Mouse (Mus musculus) neural tube, embryonic 11.5 days (tissue): Measurements from ENCODE around the gene Synm. TPM values are rescaled to one million over a fixed set of nuclear protein-coding genes. Genes with fewer than 3 reads are reported as not detected.
A peak's percentile ranks its signal among the peaks of the same experiment; 100 is the strongest.

ENCODE experiments used
- ATAC-seq: fragments of 200-750 bp; cut with Nextera tagmentation; 2 replicates; pipeline ENCODE4 v1.8.0; 2017; ENCODE audit warnings: moderate number of reproducible peaks, mild to moderate bottlenecking, moderate TSS enrichment, moderate library complexity; ENCODE audit not compliant: insufficient read depth, low FRiP score, low TSS enrichment
- DNase-seq: peaks from one replicate; pipeline ENCODE4 v3.0.0-alpha.2; 2015; ENCODE audit warnings: low spot score
- H3K27ac ChIP-seq: fragments of 300-500 bp; sonication (generic); 2 replicates; pipeline ENCODE4 v1.5.1; 2014; ENCODE audit warnings: low read depth, mild to moderate bottlenecking, low read length
- H3K27me3 ChIP-seq: fragments of 300-500 bp; sonication (generic); 2 replicates; pipeline ENCODE4 v1.6.1; 2014; ENCODE audit warnings: mild to moderate bottlenecking, low read length, mixed read lengths; ENCODE audit not compliant: control insufficient read depth, insufficient read depth
- H3K36me3 ChIP-seq: fragments of 300-500 bp; sonication (generic); 2 replicates; pipeline ENCODE4 v1.6.1; 2014; ENCODE audit warnings: mild to moderate bottlenecking, low read length, moderate library complexity, mixed read lengths; ENCODE audit not compliant: control insufficient read depth, insufficient read depth
- H3K4me1 ChIP-seq: fragments of 300-500 bp; sonication (generic); 2 replicates; pipeline ENCODE4 v1.6.1; 2014; ENCODE audit warnings: low read length, mixed read lengths; ENCODE audit not compliant: control insufficient read depth, insufficient read depth
- H3K4me2 ChIP-seq: fragments of 300-500 bp; sonication (generic); 2 replicates; pipeline ENCODE4 v1.6.1; 2014; ENCODE audit warnings: low read depth, mild to moderate bottlenecking, moderate library complexity
- H3K4me3 ChIP-seq: fragments of 300-500 bp; sonication (generic); 2 replicates; pipeline ENCODE4 v1.5.1; 2014; ENCODE audit warnings: low read depth, low read length
- H3K9ac ChIP-seq: fragments of 300-500 bp; sonication (generic); 2 replicates; pipeline ENCODE4 v1.6.1; 2014; ENCODE audit warnings: mild to moderate bottlenecking, low read length
- H3K9me3 ChIP-seq: fragments of 300-500 bp; sonication (generic); 2 replicates; pipeline ENCODE4 v1.6.1; 2016; ENCODE audit warnings: low read length; ENCODE audit not compliant: control insufficient read depth
- WGBS: fragments of 180-500 bp; shearing (Covaris S2); extraction: QIAGEN DNeasy Blood & Tissue Kit; methylation state at CpG from one replicate; pipeline ENCODE4 v1.1.7; 2014; 5-methylcytosine and 5-hydroxymethylcytosine counted together
- polyA plus RNA-seq: library from polyadenylated mRNA; unstranded; fragments of >200 nt; fragmentation: Nextera tagmentation; extraction: Ambion mirVana; gene quantifications from 2 replicates; pipeline ENCODE4 v1.2.1, GENCODE M21; 2014

Synm gene
- polyA plus RNA-seq = 3.8 and 5.8 TPM in 2 replicates

GRCm38 (mm10) chr7:67759629-67759995 lies at the start of gene Synm:
Gene Synm, minus strand, starts transcription at chr7:67759742.
- Histone ChIP-seq H3K9ac (peak within 1 kb of the TSS; percentile 54), H3K27me3 (peaks cover 7% of the 10 kb centered on the region), H3K4me2 (peak within 1 kb of the TSS; percentile 99), H3K36me3 (no peaks in the 10 kb centered on the region), H3K9me3 (no peaks in the 10 kb centered on the region), H3K4me1 (peaks cover 4% of the 10 kb centered on the region; the same call in 1 of the 2 replicates), H3K27ac (peak within 1 kb of the TSS; percentile 31; the same call in 1 of the 2 replicates), H3K4me3 (peak within 1 kb of the TSS; percentile 54)
- WGBS = under 1% methylated on average over 37 of the region's 37 CpGs
- DNase-seq (peak; percentile 94), ATAC-seq (peak; percentile 93)

DNA sequence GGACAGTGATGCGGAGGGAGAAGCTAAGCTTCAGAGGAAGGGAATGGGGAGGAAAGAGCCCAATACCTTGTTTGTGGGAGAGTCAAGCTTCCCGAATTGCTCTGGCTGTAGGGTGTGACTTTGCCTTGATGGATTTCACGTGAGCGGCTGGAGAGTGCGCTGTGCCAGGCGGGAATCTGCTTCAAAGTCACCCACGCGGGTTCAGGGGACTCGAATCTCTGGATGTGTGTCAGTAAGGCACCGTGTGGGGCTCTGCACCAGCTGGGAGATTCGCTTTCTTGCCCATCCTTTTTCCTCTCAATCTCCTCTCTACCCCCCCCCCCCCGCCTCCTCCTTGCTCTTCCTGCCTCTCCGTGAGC lies 44.3 kb upstream of the Synm start:
- WGBS = 13% methylated on average over 12 of the region's 13 CpGs
- ATAC-seq = peak; percentile 53
- Histone ChIP-seq H3K9me3 (no peaks in the 10 kb centered on the region), H3K27me3 (no peaks in the 10 kb centered on the region), H3K4me1 (no peaks in the 10 kb centered on the region), H3K9ac (0 out of 2 replicates have a peak overlapping the region, but pooled peaks have one; percentile 6), H3K27ac (no peak overlapping the region), H3K4me3 (peak overlapping the region; percentile 29; the same call in 1 of the 2 replicates), H3K36me3 (no peaks in the 10 kb centered on the region), H3K4me2 (peak overlapping the region; percentile 62)
- DNase-seq = no peak

- ATAC-seq = peak; percentile 74
- Histone ChIP-seq H3K4me1 (no peaks in the 10 kb centered on the region), H3K27me3 (no peaks in the 10 kb centered on the region), H3K36me3 (no peaks in the 10 kb centered on the region), H3K9ac (no peak overlapping the region), H3K9me3 (no peaks in the 10 kb centered on the region), H3K4me2 (peak overlapping the region; percentile 62), H3K27ac (no peak overlapping the region), H3K4me3 (peak overlapping the region; percentile 29; the same call in 1 of the 2 replicates)
- DNase-seq = peak; percentile 91
- 17% methylated on average over 28 of the region's 28 CpGs for WGBS
These were observed 43.7 kb upstream of the Synm start for GRCm38 (mm10) chr7:67803015-67803856.

GRCm38 (mm10) chr7:67801022-67801421 lies 41.5 kb upstream of the Synm start:
- Histone ChIP-seq H3K27me3 (no peaks in the 10 kb centered on the region), H3K9ac (no peak overlapping the region), H3K4me1 (no peaks in the 10 kb centered on the region), H3K36me3 (no peaks in the 10 kb centered on the region), H3K4me3 (no peak overlapping the region), H3K27ac (no peak overlapping the region), H3K4me2 (no peak overlapping the region), H3K9me3 (no peaks in the 10 kb centered on the region)
- no peak for DNase-seq
- no peak for ATAC-seq
- 83% methylated on average over 4 of the region's 4 CpGs for WGBS

GRCm38 (mm10) chr7:67800547-67800946 lies 41.0 kb upstream of the Synm start:
- Histone ChIP-seq H3K4me3 (no peak overlapping the region), H3K9ac (no peak overlapping the region), H3K27ac (no peak overlapping the region), H3K4me2 (no peak overlapping the region), H3K27me3 (no peaks in the 10 kb centered on the region), H3K9me3 (no peaks in the 10 kb centered on the region), H3K4me1 (no peaks in the 10 kb centered on the region), H3K36me3 (no peaks in the 10 kb centered on the region)
- ATAC-seq = no peak
- 89% methylated on average over 6 of the region's 6 CpGs for WGBS
- DNase-seq = no peak

DNA sequence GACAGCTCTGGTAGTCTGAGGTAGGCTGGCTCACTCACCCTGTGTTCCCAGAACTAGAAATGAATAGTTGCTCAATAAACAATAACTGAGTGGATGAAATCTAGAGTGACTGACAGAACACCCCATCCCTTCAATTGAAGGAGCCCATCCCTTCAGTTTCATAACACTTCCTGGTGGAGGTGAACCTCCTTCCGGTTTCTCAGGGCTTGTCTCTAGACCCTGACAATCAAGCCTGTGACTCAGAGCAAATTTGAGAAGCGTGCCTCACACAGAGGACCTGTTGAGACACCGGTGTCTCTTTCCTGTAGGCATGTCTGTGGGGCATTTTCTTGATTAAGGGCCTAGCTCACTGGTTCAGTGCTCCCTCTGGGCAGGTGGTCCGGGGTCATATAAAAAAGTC lies 38.9 kb upstream of the Synm start:
- no peaks in the 10 kb centered on the region for H3K9me3 ChIP-seq

GRCm38 (mm10) chr7:67797065-67797464 lies 37.5 kb upstream of the Synm start:
- Histone ChIP-seq H3K27ac (no peak overlapping the region), H3K4me2 (no peak overlapping the region), H3K9me3 (no peaks in the 10 kb centered on the region), H3K9ac (no peak overlapping the region), H3K4me3 (no peak overlapping the region), H3K36me3 (no peaks in the 10 kb centered on the region), H3K4me1 (no peaks in the 10 kb centered on the region), H3K27me3 (no peaks in the 10 kb centered on the region)
- ATAC-seq (no peak), DNase-seq (no peak)
- WGBS = 46% methylated on average over 8 of the region's 8 CpGs

More for the DNA sequence above, 38.9 kb upstream of the Synm start:
- Histone ChIP-seq H3K4me3 (no peak overlapping the region), H3K27me3 (no peaks in the 10 kb centered on the region), H3K4me2 (no peak overlapping the region), H3K27ac (no peak overlapping the region), H3K9ac (no peak overlapping the region), H3K4me1 (no peaks in the 10 kb centered on the region), H3K36me3 (no peaks in the 10 kb centered on the region)
- ATAC-seq (no peak), DNase-seq (no peak)
- WGBS = 90% methylated on average over 4 of the region's 4 CpGs

GRCm38 (mm10) chr7:67793449-67793848 lies 33.9 kb upstream of the Synm start:
- H3K27ac ChIP-seq = no peak overlapping the region
- no peak overlapping the region for H3K4me2 ChIP-seq
- H3K36me3 ChIP-seq = no peaks in the 10 kb centered on the region
- no peak for DNase-seq
- no peaks in the 10 kb centered on the region for H3K27me3 ChIP-seq
- no peak for ATAC-seq
- WGBS = 72% methylated on average over 7 of the region's 7 CpGs
- no peak overlapping the region for H3K4me3 ChIP-seq
- H3K9ac ChIP-seq = no peak overlapping the region
- no peaks in the 10 kb centered on the region for H3K4me1 ChIP-seq
- H3K9me3 ChIP-seq = no peaks in the 10 kb centered on the region

DNA sequence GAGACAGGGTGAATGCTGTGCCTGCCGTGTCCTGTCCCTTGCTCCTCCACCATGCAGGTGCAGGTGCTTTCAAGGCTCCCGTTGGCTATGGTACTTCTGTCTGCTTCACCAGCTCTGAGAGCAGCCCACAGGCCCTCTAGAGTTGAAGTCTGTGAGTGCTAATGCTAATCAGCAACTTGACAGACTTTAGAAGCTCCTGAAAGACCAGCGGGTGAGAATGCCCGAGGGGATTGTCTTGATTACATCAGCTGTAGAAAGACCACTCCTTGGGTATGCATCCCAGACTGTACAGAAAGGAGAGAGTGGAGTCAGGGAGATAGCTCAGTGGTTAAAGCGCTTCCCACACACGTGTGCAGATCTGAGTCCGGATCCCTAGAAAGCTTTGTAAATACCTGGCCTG lies 31.7 kb upstream of the Synm start:
- no peak for DNase-seq
- no peak for ATAC-seq
- 64% methylated on average over 7 of the region's 7 CpGs for WGBS
- no peak overlapping the region for H3K4me3 ChIP-seq
- H3K27me3 ChIP-seq = no peaks in the 10 kb centered on the region
- H3K4me2 ChIP-seq = no peak overlapping the region
- no peaks in the 10 kb centered on the region for H3K36me3 ChIP-seq
- no peaks in the 10 kb centered on the region for H3K4me1 ChIP-seq
- H3K9ac ChIP-seq = no peak overlapping the region
- no peak overlapping the region for H3K27ac ChIP-seq
- H3K9me3 ChIP-seq = no peaks in the 10 kb centered on the region
